Mouse (Mus musculus) liver, embryonic 11.5 days (tissue): ENCODE results near the gene Sln. TPM values are rescaled to one million over a fixed set of nuclear protein-coding genes. Genes with fewer than 3 reads are reported as not detected.

Source experiments
- ATAC-seq: fragments of 200-750 bp; cut with Nextera tagmentation; replicated peaks from 2 replicates; pipeline ENCODE4 v1.8.0; 2017; ENCODE audit warnings: moderate number of reproducible peaks, mild to moderate bottlenecking, moderate TSS enrichment, moderate library complexity; ENCODE audit not compliant: low FRiP score
- DNase-seq: peaks from one replicate; pipeline ENCODE4 v3.0.0-alpha.2; 2017; ENCODE audit warnings: low spot score
- H3K27ac ChIP-seq: fragments of 300-500 bp; sonication (generic); 2 replicates; pipeline ENCODE4 v1.5.1; 2014; ENCODE audit warnings: mild to moderate bottlenecking, low read depth, low read length, control low read depth
- H3K27me3 ChIP-seq: fragments of 300-500 bp; sonication (generic); replicated peaks from 2 replicates; pipeline ENCODE4 v1.6.1; 2014; ENCODE audit warnings: low read length, mixed read lengths; ENCODE audit not compliant: control insufficient read depth, insufficient read depth
- H3K36me3 ChIP-seq: fragments of 300-500 bp; sonication (generic); 2 replicates; pipeline ENCODE4 v1.6.1; 2014; ENCODE audit warnings: mild to moderate bottlenecking, low read length, moderate library complexity, mixed read lengths; ENCODE audit not compliant: control insufficient read depth, insufficient read depth
- H3K4me1 ChIP-seq: fragments of 300-500 bp; sonication (generic); replicated peaks from 2 replicates; pipeline ENCODE4 v1.6.1; 2014; ENCODE audit warnings: low read length, mixed read lengths; ENCODE audit not compliant: control insufficient read depth, insufficient read depth
- H3K4me2 ChIP-seq: fragments of 300-500 bp; sonication (generic); 2 replicates; pipeline ENCODE4 v1.6.1; 2014; ENCODE audit warnings: mild to moderate bottlenecking, control low read depth, moderate library complexity
- H3K4me3 ChIP-seq: fragments of 300-500 bp; sonication (generic); 2 replicates; pipeline ENCODE4 v1.5.1; 2014; ENCODE audit warnings: low read depth, low read length, control low read depth
- H3K9ac ChIP-seq: fragments of 300-500 bp; sonication (generic); 2 replicates; pipeline ENCODE4 v1.6.1; 2014; ENCODE audit warnings: low read depth, low read length, control low read depth
- H3K9me3 ChIP-seq: fragments of 300-500 bp; sonication (generic); 2 replicates; pipeline ENCODE4 v1.6.1; 2016; ENCODE audit warnings: low read length, inconsistent platforms, mixed read lengths; ENCODE audit not compliant: control insufficient read depth
- WGBS: fragments of 180-500 bp; shearing (Covaris S2); extraction: QIAGEN DNeasy Blood & Tissue Kit; methylation state at CpG from one replicate; pipeline ENCODE4 v1.1.7; 2014; 5-methylcytosine and 5-hydroxymethylcytosine counted together
- polyA plus RNA-seq: library from polyadenylated mRNA; unstranded; fragments of >200 nt; fragmentation: Nextera tagmentation; extraction: Ambion mirVana; gene quantifications from 2 replicates; pipeline ENCODE4 v1.2.1, GENCODE M21; 2014

The Sln gene
- polyA plus RNA-seq: 0.40 and 0.45 TPM in 2 replicates

DNA sequence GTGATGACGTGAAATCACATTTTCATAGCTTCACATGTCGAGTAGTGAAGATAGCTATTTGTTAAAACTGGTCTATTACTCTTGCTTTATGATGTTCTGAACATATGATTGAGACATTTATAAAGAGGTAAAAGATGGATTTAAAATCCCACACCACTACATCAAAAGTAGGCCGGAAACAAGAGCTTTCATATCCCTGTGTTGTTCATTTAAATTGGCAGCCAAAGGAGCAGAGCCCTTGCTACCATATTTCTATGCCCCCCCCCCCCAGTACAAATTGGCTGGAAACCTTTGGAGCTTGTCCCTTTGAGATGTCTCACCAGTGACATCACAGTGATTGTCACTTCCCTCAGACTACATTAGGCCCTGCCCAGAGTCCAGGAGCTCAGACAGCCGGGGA lies at the start of gene Sln:
Gene Sln (plus strand): TSS at position 301 of the 400 bp plus-strand sequence.
- DNase-seq (no peak), ATAC-seq (no peak)
- H3K9ac ChIP-seq: no peak within 1 kb of the TSS
- no peak within 1 kb of the TSS for H3K4me3 ChIP-seq
- H3K27me3 ChIP-seq: no peaks in the 10 kb centered on the region
- no peak within 1 kb of the TSS for H3K27ac ChIP-seq
- H3K9me3 ChIP-seq: no peaks in the 10 kb centered on the region
- no peak within 1 kb of the TSS for H3K4me2 ChIP-seq
- WGBS: 81% methylated on average over 4 of the region's 4 CpGs
- no peaks in the 10 kb centered on the region for H3K4me1 ChIP-seq
- H3K36me3 ChIP-seq: no peaks in the 10 kb centered on the region

DNA sequence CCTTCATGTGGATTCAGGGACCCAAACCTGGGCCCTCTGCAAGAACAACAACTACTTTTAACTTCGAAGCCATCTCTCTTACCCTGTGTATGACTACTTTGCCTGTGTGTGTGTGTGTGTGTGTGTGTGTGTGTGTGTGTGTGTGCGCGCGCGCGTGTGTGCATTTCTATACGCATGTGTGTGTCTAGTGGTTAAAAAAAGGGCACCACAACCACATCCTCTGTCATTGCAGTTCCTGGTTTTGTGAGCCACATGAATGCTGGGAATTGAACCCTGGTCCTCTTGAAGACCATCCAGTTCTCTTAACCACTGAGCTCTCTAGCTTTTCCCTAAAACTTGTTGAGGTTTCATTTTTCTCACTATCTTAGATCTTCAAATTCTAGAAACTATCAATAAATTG lies 47.0 kb upstream of the Sln start:
- no peak overlapping the region for H3K9ac ChIP-seq
- H3K9me3 ChIP-seq: no peaks in the 10 kb centered on the region
- no peaks in the 10 kb centered on the region for H3K4me1 ChIP-seq
- no peak overlapping the region for H3K4me3 ChIP-seq
- H3K27ac ChIP-seq: no peak overlapping the region
- no peaks in the 10 kb centered on the region for H3K36me3 ChIP-seq
- H3K4me2 ChIP-seq: no peak overlapping the region
- 91% methylated on average over 7 of the region's 7 CpGs for WGBS
- DNase-seq (no peak), ATAC-seq (no peak)
- H3K27me3 ChIP-seq: no peaks in the 10 kb centered on the region

DNA sequence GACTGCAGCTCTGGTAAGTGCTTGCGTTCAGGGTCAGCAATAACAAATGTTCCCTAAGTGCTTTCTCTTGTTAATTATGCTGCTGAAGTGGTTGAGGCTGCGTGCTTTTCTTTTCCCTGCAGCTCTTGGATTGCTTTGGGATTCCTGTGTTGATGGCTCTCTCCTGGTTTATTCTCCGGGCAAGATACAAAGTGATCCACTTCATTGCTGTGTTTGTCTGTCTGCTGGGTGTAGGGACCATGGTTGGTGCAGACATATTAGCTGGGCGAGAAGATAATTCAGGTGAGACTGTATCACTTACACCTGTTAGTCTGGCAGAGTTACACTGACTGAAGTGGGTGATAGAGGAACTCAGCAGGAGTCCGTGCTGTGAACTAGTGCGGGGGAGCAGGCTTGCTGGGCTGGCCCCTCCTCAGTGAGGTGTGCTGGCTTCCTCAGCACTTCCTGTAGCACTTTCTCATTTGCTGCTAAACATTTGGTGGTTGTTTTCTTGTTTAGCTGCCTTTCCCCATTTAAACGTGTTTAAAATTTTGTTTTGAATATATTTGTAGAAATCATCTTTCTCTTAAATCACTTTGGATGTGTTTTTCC lies 43.4 kb upstream of the Sln start:
- no peak for DNase-seq
- Histone ChIP-seq H3K4me2 (no peak overlapping the region), H3K4me1 (no peaks in the 10 kb centered on the region), H3K9me3 (no peaks in the 10 kb centered on the region), H3K27ac (no peak overlapping the region), H3K36me3 (no peaks in the 10 kb centered on the region), H3K4me3 (no peak overlapping the region), H3K27me3 (no peaks in the 10 kb centered on the region), H3K9ac (no peak overlapping the region)
- no peak for ATAC-seq
- 29% methylated on average over 7 of the region's 7 CpGs for WGBS

DNA sequence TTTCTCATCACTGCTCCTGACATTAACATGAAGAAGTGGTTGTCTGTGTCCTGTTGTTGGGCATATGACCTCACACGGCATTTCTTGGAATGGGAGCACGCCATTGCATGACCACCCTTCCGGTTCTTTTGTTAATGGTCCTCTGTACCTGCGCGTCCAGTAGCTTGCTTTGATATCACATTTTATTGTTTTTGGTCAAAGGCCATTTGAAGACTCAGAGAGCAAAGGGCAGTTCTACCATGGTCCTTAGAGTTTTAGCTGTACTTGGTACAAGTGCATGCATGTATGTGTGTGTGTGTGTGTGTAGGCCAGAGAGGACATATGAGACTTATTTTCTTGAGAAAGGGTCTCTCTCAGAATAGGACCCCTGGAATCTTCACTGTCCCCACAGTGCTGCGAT lies 36.5 kb upstream of the Sln start:
- WGBS: 91% methylated on average over 6 of the region's 6 CpGs
- ATAC-seq (no peak), DNase-seq (no peak)
- Histone ChIP-seq H3K27me3 (no peaks in the 10 kb centered on the region), H3K4me1 (no peaks in the 10 kb centered on the region), H3K9ac (no peak overlapping the region), H3K4me3 (no peak overlapping the region), H3K27ac (no peak overlapping the region), H3K36me3 (no peaks in the 10 kb centered on the region), H3K4me2 (no peak overlapping the region), H3K9me3 (no peaks in the 10 kb centered on the region)

DNA sequence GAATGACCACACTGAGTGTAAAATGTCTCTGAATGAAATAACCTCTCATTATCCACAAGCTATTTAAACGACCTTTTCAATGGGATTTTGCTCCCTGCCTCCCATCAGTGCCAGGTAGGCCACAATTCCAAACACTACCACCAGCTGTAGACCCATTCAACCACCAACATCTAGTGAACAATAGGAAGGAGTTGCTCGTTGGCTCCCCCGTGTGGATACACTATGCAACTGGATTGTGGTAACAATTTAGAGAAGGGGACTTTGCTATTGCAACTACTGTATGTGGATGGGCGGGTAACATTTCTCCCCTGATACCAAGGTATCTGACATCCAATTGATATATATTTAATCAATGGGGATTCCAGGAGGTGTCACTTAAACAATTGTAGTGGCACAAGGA lies 31.2 kb upstream of the Sln start:
- Histone ChIP-seq H3K27me3 (no peaks in the 10 kb centered on the region), H3K36me3 (no peaks in the 10 kb centered on the region), H3K4me2 (no peak overlapping the region), H3K4me3 (no peak overlapping the region), H3K4me1 (no peaks in the 10 kb centered on the region), H3K9me3 (no peaks in the 10 kb centered on the region), H3K27ac (no peak overlapping the region), H3K9ac (no peak overlapping the region)
- DNase-seq: no peak
- WGBS: 20% methylated on average over 4 of the region's 4 CpGs
- no peak; the same call in 1 of the 2 replicates for ATAC-seq

DNA sequence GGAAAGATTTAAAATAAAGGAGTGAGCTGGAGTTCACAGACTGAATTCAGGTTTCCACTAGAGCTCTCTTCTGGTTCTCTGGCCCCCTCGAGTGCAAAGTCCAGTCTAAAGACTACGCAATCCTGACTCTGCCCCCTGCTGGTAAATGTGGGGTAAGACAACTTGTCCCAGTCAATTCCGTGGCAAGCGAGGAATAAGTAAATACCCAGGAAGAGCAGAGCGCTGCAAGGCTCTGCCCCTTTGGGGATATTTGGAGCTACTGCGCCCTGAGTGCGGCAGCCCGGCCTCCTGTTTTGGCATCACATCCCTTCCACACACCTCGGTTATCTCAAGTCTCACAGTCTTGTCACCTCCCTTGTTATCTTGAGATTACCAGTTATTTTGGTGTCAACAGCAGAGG lies 24.6 kb upstream of the Sln start:
- no peak for DNase-seq
- Histone ChIP-seq H3K4me1 (no peaks in the 10 kb centered on the region), H3K27me3 (0 out of 2 replicates have a peak, but pooled peaks cover 3% of the 10 kb centered on the region), H3K9me3 (no peaks in the 10 kb centered on the region), H3K36me3 (no peaks in the 10 kb centered on the region), H3K4me2 (no peak overlapping the region), H3K4me3 (no peak overlapping the region), H3K27ac (no peak overlapping the region), H3K9ac (no peak overlapping the region)
- peak; percentile 34 for ATAC-seq
- 7% methylated on average over 9 of the region's 9 CpGs for WGBS

DNA sequence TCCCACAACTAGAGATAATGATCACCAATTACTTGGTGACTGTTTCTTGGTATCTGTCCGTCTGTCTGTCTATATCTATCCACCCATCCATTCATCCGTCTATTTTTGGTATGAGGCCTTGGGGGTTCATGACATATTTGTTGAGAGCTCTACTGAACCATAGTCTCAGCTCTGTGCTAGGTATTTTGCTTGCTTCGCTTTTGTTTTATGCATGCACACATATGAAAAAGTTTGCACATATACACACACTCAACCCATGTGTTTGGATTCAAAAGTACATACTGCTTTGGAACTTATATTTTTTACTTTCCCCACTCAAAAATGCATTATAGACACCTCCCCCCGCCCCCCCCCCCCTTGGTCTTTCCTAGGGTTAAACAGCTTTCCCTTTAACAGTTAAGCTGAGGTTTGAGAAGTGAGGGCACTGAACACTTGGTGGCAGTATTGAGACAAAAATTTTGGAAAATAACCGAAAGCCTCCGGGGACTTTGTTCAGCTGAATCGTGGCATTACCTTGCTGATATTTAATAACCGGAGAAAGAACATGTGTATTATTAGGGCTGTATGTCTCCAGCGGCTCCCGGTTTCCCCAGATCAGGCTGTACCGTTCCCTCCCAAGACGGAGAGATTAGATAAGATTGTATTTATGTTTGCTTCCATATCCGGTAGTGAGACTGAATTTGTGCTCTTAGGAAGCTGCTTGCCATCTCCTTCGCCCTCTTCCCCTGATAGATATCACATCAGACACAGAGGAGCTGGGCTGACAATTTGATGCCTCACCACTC lies 20.7 kb upstream of the Sln start:
- peak overlapping the region; percentile 10; the same call in 1 of the 2 replicates for H3K9ac ChIP-seq
- no peak for ATAC-seq
- no peak for DNase-seq
- no peaks in the 10 kb centered on the region for H3K9me3 ChIP-seq
- no peaks in the 10 kb centered on the region for H3K36me3 ChIP-seq
- H3K27me3 ChIP-seq: 0 out of 2 replicates have a peak, but pooled peaks cover 3% of the 10 kb centered on the region
- peak overlapping the region; percentile 54 for H3K4me2 ChIP-seq
- no peaks in the 10 kb centered on the region for H3K4me1 ChIP-seq
- 17% methylated on average over 14 of the region's 14 CpGs for WGBS
- H3K4me3 ChIP-seq: peak overlapping the region; percentile 30
- no peak overlapping the region for H3K27ac ChIP-seq

DNA sequence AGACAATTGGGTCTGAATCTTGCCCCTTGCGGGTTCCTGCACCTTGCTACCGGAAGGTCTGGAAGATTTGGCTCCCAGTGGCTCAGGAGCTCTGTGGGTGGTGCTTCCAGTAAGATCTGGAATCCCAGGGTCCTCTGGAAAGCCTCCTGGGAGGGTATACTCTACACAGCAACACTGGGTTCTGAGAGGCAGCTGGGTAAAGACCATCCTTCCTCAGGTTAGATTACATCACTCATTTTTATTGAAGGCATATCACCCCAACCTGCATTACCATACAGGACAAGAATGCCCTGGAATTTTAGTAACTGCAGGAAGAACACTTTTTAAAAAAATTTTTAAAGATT lies 20.1 kb upstream of the Sln start:
- 32% methylated on average over 2 of the region's 2 CpGs for WGBS
- no peaks in the 10 kb centered on the region for H3K36me3 ChIP-seq
- H3K9ac ChIP-seq: no peak overlapping the region
- H3K4me3 ChIP-seq: peak overlapping the region; percentile 30
- ATAC-seq: no peak
- H3K4me2 ChIP-seq: peak overlapping the region; percentile 54
- H3K27me3 ChIP-seq: 0 out of 2 replicates have a peak, but pooled peaks cover 3% of the 10 kb centered on the region
- no peaks in the 10 kb centered on the region for H3K9me3 ChIP-seq
- no peaks in the 10 kb centered on the region for H3K4me1 ChIP-seq
- no peak for DNase-seq
- H3K27ac ChIP-seq: no peak overlapping the region

DNA sequence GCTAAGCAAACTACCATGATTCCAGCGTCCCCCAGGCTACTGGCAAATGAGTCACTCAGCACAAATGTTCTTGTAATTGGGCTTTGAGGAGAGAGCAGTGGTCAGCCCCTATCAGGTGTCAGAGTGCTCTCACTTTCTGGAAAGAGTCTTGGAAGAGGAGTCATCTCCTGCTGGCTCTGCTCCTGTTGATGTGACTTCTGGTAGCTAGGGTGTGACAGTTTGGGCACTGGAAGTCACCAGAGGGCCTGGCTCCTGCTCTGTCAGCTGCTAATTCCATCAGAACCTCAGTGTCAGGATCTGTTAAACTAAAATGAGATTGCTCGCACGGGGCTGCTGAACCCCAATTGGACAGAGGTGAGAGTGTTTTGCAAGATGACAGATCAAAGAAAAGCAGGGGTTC lies 14.9 kb upstream of the Sln start:
- no peaks in the 10 kb centered on the region for H3K36me3 ChIP-seq
- 38% methylated on average over 3 of the region's 3 CpGs for WGBS

More for the DNA sequence above, 14.9 kb upstream of the Sln start:
- no peaks in the 10 kb centered on the region for H3K4me1 ChIP-seq
- no peaks in the 10 kb centered on the region for H3K9me3 ChIP-seq
- no peak overlapping the region for H3K4me3 ChIP-seq
- DNase-seq (no peak), ATAC-seq (no peak)
- no peaks in the 10 kb centered on the region for H3K27me3 ChIP-seq
- H3K4me2 ChIP-seq: no peak overlapping the region
- no peak overlapping the region for H3K9ac ChIP-seq
- no peak overlapping the region for H3K27ac ChIP-seq
